Mouse (Mus musculus) MEL (cell line): ENCODE measurements around the gene Rmdn2.

Experiments
- CTCF ChIP-seq, 3 experiments: IDR thresholded peaks in 2 of 3; conservative IDR thresholded peaks in 1 of 3; 2 replicates each; pipeline ENCODE4 v1.5.1; 2011 to 2012; ENCODE audit warnings: low read length in 3 of 3, low read depth in 2 of 3, mild to moderate bottlenecking in 2 of 3, improper control_type of control experiment in 1 of 3, inconsistent platforms in 1 of 3, mixed read lengths in 1 of 3, moderate library complexity in 1 of 3; ENCODE audit not compliant: control insufficient read depth in 1 of 3, insufficient read depth in 1 of 3, poor library complexity in 1 of 3, severe bottlenecking in 1 of 3
- E2F4 ChIP-seq: IDR thresholded peaks from 2 replicates; pipeline ENCODE4 v1.6.1; 2011; ENCODE audit warnings: low read depth, low read length, improper control_type of control experiment, borderline replicate concordance
- KAT2A ChIP-seq: conservative IDR thresholded peaks from 2 replicates; pipeline ENCODE4 v1.6.1; 2012; ENCODE audit warnings: low read depth, low read length, improper control_type of control experiment, inconsistent platforms
- MAX ChIP-seq: IDR thresholded peaks from 2 replicates; pipeline ENCODE4 v1.6.1; 2011; ENCODE audit warnings: low read length, improper control_type of control experiment
- POLR2A ChIP-seq, 2 experiments: IDR thresholded peaks; 2 replicates each; pipeline ENCODE4 v1.6.1; 2011 to 2012; ENCODE audit warnings: low read length in 2 of 2, mild to moderate bottlenecking in 2 of 2, control low read depth in 1 of 2, improper control_type of control experiment in 1 of 2, low read depth in 1 of 2, moderate library complexity in 1 of 2; ENCODE audit not compliant: control insufficient read depth in 1 of 2, insufficient read depth in 1 of 2, poor library complexity in 1 of 2
- POLR2AphosphoS5 ChIP-seq: IDR thresholded peaks from 2 replicates; pipeline ENCODE4 v1.6.1; 2012; ENCODE audit warnings: low read depth, borderline replicate concordance, mild to moderate bottlenecking, inconsistent platforms, low read length, moderate library complexity, mixed read lengths
- RAD21 ChIP-seq: IDR thresholded peaks from 2 replicates; pipeline ENCODE4 v1.6.1; 2011; ENCODE audit warnings: mild to moderate bottlenecking, low read depth, low read length, improper control_type of control experiment
- TAL1 ChIP-seq: IDR thresholded peaks from 2 replicates; pipeline ENCODE4 v1.6.1; 2012; ENCODE audit warnings: mild to moderate bottlenecking, inconsistent platforms, low read length, moderate library complexity, mixed read lengths
- UBTF ChIP-seq: IDR thresholded peaks from 2 replicates; pipeline ENCODE4 v1.6.1; 2012; ENCODE audit warnings: low read depth, mild to moderate bottlenecking, inconsistent platforms, low read length, improper control_type of control experiment, moderate library complexity, borderline replicate concordance; ENCODE audit not compliant: insufficient read depth
- ZMIZ1 ChIP-seq: IDR thresholded peaks from 2 replicates; pipeline ENCODE4 v1.6.1; 2012; ENCODE audit warnings: low read depth, mild to moderate bottlenecking, inconsistent platforms, low read length, improper control_type of control experiment, moderate library complexity
- ZNF384 ChIP-seq: IDR thresholded peaks from 2 replicates; pipeline ENCODE4 v1.6.1; 2012; ENCODE audit warnings: low read depth, mild to moderate bottlenecking, inconsistent platforms, low read length, improper control_type of control experiment

DNA sequence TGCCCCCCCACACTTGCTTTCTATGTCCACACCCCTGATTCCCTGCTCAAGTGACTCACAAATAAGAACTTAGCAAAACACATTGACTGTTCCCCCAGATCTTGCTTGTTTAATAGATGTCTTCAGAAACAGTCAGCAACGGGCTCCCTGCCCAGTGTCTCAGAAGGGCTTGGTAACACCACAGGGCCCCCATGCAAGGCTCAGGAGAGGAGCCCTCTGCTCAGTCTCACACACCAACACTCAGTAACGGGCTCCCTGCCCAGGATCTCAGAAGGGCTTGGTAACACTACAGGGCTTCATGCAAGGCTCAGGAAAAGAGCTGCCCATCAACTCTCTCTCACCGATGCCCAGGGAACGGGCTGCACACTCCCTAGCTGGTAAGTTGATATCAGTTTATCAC lies 83.4 kb downstream of the Rmdn2 start:
- no peak for TF ChIP-seq MAX
- TF ChIP-seq POLR2A (IDR thresholded peaks at IDR 0.05; ENCODE audit: control insufficient read depth in 1 of 2, insufficient read depth in 1 of 2, low read depth in 1 of 2, low read length in 2 of 2, poor library complexity in 1 of 2) = no peak
- TF ChIP-seq KAT2A = no peak
- TF ChIP-seq ZMIZ1 = no peak
- TF ChIP-seq UBTF = no peak
- no peak for TF ChIP-seq ZNF384
- TF ChIP-seq E2F4 = no peak
- TF ChIP-seq CTCF (IDR thresholded peaks at IDR 0.05 in 2 of 3, conservative IDR thresholded peaks at IDR 0.05 in 1 of 3; ENCODE audit: control insufficient read depth in 1 of 3, insufficient read depth in 1 of 3, low read depth in 2 of 3, low read length in 3 of 3, poor library complexity in 1 of 3, severe bottlenecking in 1 of 3) = no peak
- TF ChIP-seq RAD21 = no peak
- no peak for TF ChIP-seq POLR2AphosphoS5
- no peak for TF ChIP-seq TAL1
